Mouse (Mus musculus) mesoderm, embryonic 11.5 days (tissue): ENCODE measurements around the gene Ccdc171.
"Not testable (repeated sequence)": the region's sequence is repeated elsewhere in the genome, so short reads cannot be mapped to it uniquely, and the experiment has no call there.

Source experiments
- DNase-seq: peaks from one replicate; pipeline ENCODE4 v3.0.0-alpha.2; 2012; ENCODE audit warnings: low read depth, low spot score

The Ccdc171 gene

DNA sequence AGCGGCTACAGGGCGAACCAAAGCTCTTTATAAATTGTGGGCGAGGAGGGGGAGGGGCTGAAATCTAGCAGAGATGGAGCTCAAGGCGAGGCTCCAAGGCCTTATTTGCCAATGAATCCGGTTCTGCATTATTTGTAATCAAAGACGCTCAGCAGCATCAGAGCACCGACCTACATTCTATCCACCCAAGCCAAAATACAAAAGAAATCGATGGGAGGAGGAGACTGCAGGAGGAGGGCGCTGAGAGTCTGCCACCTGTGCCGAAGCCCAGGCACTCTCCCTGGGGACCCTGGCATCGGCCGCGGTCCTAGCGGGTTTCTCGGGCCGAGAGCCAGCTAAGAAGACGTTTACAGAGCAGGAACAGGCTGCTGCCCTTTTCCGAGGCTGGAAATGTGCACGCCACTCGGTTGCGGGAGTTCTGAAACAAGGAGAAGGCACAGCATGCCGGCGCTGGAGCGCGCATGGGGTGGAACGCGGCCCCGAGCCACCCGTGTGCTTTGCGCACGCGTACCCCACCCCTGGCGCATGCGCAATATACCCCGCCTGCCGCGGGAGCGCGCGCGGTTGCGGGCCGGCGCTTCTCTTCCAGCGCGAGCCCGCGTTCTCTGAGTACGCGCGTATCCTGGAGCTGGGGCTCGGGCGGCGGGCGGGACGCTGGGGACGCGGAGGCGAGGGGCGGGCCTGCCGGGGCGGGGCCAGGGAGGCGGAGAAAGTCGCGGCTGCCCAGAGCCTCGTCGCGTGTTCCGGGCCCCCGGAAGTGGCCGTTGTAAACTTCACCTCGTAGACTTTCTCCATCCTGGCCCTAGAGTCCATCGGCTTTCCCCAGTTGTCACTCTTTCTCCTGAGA lies at the start of gene Ccdc171:
Gene Ccdc171, plus strand, starts transcription at position 703 of the 847 bp plus-strand sequence.
- DNase-seq, result peak; percentile 98

DNA sequence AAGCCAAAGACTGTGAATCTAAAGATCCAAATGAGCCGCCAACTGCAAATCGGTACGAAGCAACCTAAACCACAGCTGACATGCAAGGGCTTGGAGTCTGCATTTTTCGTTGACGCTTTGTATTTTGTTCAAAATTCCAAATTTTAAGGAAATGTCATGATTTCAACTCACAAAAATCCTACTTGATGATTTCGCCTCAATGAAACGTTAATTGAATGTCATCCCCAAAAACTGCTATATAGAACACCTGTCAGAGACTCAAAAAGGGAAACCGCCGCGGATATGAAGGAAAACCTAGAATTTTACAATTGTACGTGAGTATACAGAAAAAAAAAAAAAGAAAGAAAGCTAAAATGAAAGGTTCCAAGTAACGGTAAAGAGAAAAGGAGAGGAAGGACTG lies 40.1 kb upstream of the Ccdc171 start:
- DNase-seq, result no peak

DNA sequence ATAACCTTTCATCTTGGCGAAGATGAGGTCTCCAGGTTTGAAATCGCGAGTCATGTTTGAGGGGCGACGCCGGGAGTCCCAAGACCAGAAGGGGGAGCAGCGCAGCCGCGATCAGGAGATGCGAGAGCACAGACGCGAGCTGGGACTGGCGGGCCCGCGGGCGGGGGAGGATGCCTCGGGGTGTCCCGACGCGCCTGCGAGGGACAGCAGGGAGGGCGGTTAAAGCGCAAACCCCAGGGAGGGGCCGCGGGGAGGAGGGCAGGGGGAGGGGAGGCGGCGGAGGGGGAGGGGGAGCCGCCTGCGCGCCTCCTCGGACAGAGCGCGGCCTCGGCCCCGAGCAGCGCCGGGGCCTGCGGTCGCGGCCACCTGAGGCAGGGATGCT lies 39.6 kb upstream of the Ccdc171 start:
- peak; percentile 93 for DNase-seq

DNA sequence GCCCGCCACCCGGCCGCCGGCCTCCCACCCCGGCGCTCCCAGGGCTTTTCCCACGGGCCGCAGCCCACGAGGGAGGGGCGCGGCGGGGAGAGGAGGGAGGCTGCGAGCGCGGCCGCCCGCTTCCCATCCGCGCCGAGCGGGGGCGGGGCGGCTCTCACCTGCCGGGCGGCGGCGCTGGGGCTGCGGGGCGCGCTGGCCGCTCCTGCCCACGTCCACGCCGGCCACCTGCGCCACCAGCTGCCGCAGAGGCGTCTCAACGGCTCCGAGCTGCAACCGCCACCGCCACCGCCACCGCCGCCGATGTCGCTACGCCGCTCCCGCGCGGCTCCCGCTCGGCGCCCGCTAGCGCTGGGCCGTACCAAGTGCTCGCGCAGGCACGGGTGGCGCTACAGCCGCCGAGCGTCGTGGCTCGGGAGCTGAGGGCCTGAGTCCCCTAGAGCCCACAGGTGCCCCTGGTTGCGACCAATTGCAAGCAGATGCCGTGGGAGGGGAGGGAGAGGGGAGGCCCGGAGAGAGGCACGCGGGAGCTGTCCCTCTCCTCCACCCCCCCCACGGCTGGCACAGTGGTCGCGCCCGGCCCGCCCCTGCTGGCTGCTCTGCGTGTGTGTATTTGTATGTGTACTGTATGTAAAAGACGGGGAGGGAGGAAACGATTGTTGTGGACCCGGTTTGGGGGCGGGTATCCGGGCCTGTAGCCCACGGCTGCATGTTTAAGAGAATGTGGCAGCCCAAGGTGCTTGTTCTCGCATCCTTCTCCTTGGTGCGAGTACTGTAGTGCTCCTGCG lies 39.0 kb upstream of the Ccdc171 start, which contains the start of gene Psip1:
Gene Psip1, minus strand, starts transcription at position 343 of the 785 bp plus-strand sequence.
- peak; percentile 93 for DNase-seq

DNA sequence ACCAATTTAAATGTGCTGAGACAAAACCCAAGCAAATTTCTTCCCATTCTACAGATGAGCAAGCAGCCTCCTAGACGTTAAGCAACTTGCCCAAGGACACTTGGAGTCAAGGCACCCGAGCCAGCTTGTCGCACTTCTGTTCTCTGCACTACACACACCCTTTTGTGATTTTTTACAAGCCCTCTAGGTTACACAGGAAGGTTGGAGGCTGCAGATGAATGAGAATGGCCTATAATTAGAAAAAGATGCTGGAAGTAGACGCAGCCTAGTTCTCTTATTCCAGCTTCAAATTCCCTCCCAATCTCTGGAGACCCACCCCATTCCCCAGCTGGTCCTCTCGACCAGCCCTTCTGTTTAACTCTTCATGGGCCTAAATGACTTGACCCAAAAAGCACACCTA lies 36.2 kb upstream of the Ccdc171 start:
- peak; percentile 8 for DNase-seq

DNA sequence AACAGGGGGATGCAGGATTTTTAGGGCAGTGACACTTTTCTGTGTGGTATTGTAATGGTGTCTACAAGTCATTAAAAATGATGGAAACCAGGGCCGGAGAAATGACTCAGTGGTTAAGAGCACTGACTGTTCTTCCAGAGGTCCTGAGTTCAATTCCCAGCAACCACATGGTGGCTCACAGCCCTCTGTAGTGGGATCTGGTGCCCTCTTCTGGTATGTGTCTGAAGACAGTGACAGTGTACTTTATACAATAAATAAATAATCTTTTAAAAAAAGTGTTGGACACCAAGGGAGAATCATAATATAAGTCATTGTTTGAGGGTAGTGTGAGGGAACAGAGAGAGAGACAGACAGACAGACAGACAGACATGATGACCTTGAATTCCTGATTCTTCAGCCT lies 32.2 kb upstream of the Ccdc171 start:
- no peak for DNase-seq

DNA sequence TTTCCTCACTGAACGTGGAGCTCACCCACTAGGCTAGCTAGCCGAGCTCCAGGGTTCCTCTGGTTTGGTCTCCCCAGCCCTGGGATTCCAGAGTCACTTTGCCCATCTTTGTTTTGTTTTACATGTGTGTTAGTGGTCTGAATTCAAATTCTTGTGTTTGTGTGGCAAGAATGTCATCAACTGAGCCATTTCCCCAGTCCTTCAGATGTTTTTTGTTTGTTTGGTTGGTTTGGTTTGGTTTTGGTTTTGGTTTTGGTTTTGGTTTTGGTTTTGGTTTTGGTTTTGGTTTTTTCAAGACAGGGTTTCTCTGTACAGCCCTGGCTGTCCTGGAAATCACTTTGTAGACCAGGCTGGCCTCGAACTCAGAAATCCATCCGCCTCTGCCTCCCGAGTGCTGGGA lies 28.3 kb upstream of the Ccdc171 start:
- not testable (repeated sequence) for DNase-seq

DNA sequence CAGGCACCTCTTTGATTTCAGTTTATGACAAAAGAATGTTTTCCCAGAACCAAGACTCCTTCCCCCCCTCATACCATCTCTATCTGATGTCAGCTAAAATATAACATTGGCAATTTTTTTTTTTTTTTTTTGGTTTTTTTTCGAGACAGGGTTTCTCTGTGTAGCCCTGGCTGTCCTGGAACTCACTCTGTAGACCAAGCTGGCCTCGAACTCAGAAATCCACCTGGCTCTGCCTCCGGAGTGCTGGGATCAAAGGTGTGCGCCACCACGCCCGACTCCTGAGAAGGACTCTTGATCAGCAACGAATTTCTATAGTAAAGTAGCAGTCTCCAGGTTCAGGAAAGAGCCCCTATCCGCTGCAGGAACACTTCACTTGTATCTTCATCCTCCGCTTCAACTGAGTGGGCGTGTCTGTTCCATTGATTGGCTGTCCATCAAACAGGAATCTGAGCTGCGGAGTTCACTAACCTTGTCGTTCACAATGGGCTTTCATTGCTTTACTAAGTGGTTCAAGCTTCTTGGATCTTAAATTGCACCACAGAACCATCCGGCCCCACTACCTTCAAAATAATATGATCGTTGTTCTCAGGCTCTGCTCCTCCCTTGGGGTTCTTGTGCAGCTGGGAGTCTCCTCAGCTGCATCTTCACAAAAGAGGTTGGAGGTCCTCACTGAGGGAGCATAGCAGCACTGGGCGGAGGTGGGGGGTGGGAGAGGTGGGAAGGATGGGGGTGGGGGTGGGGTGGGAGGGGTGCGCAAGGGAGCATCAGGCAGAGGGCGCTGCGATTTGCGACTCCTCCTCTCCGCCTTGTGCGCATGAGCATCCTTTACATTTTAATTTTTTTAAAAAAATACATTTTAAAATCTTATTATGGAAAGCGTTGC lies 24.9 kb upstream of the Ccdc171 start:
- peak; percentile 70 for DNase-seq

DNA sequence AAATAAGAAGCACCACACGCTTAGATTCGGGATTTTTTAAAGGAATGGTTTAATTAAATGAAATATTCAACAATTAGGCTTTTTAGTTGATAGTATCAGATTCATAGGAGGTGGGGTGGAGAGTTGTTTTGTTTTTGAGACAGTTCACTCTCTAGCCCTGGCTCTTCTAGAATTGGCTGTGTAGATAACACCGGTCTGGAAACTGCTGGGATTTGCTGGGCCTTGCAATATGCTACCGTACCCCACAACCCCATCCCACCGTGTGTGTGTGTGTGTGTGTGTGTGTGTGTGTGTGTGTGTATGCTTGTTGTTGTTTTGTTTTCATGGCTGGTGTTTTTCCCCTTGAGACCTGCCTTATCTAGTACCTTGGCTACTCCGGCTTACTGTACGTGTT lies 24.3 kb upstream of the Ccdc171 start:
- no peak for DNase-seq

DNA sequence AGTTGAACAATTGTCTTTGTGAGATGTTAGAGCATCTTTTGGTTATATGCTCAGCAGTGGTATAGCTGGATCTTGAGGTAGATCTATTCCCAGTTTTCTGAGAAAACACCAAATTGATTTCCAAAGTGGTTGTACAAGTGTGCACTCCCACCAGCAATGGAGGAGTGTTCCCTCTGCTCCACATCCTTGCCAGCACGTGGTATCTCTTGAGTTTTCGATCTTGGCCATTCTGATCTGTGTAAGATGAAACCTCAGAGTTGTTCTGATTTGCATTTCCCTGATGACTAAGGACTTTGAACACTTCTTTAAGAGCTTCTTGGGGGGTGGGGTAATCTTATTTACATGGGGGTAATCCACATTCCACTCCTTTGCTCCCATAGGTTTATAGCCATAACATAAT lies 15.7 kb upstream of the Ccdc171 start:
- DNase-seq, result no peak

DNA sequence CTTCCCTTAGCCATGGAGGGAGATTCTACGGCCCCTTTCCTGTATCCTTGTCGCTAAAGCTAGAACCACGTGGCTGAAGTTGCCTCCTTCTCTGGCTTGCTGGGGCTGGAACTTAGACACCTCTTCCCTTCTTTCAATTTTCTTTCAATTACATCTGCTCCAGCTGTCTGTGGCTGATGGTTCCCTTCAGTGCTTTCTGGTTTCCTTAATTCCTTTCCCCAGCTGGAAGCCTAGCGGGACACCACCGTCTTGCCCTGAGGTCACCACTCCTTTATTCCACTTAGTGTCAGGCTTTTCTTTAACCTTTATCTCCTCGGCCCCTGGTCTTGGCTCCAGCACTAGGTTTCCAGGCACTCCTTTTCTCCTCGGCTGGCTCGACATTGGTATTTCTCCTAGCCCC lies 14.3 kb upstream of the Ccdc171 start:
- DNase-seq, result no peak

DNA sequence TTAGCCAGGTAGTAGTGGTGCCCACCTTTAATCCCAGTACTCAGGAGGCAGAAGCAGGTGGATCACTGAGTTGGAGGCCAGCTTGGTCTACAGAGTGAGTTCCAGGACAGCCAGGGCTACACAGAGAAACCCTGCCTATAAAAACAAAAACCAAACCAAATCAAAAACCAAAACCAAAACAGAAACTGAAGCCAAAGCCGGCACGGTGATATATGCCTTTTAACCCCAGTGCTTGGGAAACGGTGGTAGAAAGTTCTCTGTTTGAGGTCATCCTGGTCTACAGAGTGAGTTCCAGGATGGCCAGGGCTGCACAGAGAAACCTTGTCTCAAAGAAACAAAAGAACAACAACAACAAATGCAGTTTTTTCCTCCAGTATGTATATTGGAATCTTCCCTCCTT lies 13.1 kb upstream of the Ccdc171 start:
- DNase-seq, result no peak

DNA sequence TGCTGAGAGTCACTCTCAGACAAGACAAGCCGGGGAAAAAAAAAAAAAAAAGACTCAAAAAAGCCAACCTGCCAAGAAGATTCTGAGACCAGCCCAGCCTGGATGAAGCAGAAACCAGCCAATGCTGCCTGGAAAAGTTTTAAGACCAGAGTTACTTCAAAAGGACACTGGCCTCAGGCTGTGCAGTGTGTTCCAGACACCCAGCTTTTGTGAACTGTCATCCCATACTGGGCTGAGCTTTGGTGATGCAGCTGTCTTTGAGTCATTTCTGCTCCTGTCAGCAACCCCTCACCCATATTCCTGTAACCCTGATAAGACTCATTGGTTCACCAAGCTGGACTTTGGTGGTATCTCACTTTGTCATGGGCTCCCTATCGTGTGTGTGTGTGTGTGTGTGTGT lies 12.7 kb upstream of the Ccdc171 start:
- no peak for DNase-seq

DNA sequence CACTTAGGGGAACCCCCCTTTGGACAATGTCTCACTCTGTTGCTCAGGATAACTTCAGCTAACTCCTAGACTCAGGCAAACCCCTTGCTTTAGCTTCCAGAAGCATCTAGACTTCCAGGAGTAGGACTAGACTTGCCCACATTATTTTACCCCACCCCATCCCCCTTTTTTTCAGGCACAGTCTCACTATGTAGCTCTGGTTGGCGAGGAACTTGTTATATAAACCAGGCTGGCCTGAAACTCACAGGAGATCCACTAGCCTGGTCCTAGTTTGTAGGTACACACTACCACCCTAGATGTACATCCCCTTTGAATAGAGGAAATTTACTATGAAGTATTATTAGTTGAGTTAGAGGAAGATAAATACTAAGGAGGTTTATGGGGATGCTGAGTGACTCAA lies 11.2 kb upstream of the Ccdc171 start:
- no peak for DNase-seq

DNA sequence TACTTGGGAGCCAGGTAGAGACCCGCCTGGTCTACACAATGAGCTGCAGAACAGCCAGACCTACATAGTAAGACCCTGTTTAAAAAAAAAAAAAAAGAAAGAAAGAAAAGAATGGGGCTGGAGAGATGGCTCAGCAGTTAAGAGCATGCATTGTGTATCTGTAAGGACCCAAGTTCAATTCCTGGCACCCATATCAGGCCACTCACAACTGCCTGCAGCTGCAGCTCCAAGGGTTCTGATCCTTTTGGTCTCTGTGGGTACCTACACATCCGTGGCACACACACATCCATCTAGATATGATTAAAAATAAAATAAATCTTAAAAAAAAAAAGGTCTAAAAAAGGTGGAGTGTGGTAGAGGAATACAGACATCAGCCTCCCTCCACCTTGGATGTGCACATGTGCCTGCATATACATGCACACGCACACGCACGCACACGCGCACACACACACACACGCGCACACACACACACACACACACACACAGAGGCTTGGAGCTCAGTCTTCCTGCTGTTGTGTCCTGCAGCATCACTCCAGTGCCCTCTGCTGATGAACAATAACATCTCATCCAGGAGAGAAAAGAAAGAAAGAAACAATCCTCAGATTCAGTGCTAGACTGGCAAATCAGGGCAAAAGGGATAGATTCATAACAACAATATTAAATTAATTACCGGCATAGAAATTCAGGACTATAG lies 10.2 kb upstream of the Ccdc171 start:
- DNase-seq, result no peak

DNA sequence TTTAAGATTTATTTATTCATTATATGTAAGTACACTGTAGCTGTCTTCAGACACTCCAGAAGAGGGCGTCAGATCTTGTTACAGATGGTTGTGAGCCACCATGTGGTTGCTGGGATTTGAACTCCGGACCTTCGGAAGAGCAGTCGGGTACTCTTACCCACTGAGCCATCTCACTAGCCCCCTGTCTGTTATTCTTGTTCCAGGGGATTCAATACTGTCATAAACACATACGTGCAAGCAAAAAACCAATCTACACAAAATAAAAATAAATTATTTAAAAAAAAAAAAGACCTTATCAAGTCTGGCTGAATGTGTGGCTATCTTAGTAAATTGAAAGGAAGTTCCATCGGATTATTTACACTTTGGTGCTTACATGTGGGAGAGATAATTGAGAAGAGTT lies 9.2 kb upstream of the Ccdc171 start:
- DNase-seq, result not testable (repeated sequence)

DNA sequence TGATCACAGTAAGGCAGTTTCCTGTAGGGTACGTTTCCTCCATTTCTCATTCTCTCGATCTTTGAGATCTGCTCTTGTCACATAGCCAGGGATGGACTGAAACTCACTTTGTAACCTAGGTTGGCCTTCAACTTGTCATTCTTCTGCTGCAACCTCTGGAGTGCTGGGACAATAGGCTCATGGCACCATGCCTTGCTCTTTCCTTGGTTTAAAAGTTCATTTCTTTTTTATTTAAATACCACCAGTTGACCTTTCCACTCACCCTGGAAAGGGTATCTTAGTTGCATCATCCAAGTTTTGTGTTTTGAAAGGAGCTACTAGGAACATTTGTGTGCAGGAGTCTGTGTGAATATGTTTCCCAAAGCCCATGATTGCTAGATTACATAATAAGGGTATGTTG lies 6.2 kb upstream of the Ccdc171 start:
- DNase-seq, result no peak

DNA sequence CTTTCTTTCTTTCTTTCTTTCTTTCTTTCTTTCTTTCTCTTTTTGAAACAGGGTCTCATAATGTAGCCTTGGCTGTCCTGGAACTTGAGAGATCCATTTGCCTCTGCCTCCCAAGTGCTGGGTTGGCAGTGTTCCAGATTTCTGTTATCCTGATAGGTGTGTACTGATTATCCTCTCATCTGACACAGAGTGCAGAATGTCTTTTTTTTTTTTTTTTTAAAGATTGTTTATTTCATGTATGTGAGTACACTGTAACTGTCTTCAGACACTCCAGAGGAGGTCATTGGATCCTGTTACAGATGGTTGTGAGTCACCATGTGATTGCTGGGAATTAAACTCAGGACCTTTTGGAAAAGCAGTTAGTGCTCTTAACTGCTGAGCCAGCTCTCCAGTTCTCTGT lies 5.5 kb upstream of the Ccdc171 start:
- no peak for DNase-seq

DNA sequence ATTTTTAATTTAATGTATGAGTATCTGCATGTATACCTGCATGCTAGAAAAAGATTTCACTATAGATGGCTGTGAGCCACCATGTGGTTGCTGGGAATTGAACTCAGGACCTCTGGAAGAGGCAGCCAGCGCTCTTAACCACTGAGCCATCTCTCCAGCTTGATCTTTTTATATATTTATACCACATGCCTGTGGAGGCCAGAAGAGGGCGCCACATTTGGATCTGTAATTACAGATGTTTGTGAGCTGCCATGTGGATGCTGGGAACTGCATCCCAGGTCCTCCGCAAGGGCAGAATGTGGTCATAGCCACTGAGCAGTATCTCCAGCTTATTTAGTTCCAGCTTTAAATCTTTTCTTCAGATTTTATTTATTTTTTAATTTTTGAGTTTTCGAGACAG lies 5.0 kb upstream of the Ccdc171 start:
- DNase-seq, result no peak

DNA sequence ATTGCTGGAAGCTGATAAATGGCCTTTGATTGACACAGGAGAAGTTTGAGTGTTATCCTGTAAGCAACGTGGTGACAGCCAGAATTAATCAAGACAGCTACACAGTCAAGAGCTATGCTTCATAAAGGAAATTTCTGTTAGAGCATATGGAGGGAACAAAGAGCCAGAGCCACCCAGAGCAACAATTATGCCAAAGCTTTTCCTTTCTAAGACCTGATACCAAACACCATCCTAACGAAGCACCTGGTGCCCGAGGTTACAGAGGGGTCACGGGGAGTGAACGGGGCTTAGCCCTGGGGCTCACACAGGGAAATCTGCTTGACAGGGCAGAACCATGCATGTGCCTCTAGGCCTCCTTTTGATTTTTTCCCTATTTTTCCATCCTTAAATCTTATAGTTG lies 3.3 kb upstream of the Ccdc171 start:
- DNase-seq, result no peak

DNA sequence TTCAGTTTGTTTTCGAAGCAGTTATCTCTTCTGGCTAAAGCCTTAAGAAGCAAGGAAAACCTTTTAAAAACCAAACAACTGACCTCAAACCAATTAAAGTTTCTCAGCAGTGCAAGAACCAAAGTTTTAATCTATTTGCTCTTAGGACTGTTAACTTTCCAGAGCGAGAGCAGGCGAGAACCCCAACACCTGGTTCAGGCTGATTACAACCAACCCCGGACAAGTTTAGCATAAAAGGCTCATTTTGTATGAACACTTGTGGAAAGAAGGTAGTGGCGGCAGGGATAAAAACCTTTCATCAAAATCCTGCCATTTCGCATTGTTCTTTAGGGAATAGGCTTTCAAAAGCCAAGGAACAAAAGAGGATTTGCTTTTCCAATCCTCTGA lies 896 bp upstream of the Ccdc171 start:
- DNase-seq, result no peak
